Mouse (Mus musculus) lung, postnatal 4 days (tissue): Measurements from ENCODE around the gene Zfp593.
"Not testable (repeated sequence)": the region's sequence is repeated elsewhere in the genome, so short reads cannot be mapped to it uniquely, and the experiment has no call there.

ENCODE experiments used
- DNase-seq, 2 experiments: peaks; one replicate each; pipeline ENCODE4 v3.0.0; 2021

Gene Zfp593

DNA sequence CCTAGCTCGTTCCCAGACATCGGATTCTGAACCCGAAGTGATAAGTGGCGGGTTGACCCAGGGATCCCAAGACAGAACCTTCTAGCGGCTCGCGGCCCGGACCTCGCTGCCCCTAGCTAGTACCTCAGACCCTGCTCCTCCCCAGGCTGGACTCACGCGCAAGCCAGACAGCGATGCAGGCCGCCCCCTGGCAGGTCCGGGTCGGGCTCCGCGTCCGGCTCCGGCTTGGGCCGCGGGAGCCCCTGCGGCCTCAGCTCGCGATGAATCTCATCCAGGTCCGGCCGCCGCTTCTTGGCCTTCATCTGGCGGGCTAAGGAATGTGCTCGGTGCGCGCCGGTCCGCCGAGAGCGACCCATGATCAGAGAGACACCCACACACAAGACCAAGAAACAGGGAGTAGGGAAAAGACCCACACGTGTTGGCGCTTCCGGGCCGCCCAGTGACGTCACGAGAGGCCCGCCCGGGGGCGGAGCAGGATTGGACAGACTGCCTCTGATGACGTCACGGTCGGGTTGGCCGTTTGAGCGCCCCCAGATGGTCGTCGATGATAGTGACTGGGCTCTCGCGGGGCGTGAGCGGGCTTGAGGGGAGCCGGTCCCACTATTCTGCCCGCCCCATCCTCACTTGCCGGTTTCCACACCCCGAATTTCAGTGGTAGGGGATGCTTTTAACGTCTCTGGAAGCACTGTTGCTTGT is at the start of gene Zfp593:
Gene Zfp593 (minus strand): TSS at position 445 of the 696 bp plus-strand sequence.
- peak; percentile 94 to 97 for DNase-seq

DNA sequence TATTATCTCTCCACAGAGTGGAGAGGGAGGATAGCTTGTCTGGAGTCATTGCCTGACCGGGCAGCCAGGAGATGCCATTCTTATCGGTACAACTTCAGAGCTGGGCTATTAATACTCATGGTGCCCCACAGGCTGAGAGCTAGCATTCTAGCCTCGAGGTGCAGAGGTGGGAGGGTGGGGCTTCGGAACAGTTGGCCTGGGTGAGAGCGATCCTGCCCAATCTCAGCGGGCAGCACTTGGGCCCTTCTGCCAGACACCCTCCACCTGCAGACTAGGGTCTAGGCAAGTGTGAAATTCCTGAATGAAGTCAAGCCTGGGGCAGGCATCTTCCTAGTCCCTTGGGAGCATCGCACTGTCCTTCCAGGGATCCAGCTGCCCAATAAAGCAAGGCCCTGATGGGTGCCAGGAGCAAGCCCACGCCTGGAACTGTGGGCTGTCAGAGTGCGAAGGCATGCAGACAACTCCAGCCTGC is 48.3 kb upstream of the Zfp593 start:
- no peak for DNase-seq

DNA sequence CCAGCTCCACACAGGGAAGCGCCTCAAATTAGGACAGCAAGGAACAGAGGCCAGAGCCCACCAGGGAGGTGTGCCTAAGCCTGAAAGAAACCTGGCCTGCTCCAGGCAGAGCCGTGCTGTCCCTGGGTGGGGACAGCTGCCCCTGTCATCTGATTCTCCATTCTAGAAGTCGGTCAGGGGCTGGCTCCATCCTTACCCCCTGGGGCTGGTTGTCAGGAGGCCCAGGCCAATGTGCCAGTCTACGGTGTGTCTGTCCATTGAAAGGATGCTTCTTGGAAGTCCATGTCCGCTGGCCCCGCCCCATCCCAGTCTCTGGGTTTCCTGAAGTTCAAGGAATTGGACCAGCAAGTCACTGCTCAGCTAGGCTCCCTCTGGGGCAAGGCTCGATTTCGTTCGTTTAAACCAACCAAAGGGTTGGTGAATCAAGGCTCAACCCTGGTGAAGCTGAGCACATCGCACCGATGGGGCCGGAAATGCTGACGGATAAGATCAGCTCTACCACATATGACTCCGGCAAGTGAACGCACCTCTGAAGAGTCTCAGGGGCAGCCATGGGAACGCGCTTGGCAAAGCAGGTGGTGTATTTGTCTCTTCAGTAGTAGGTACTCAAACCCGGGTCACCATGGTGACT is 47.8 kb upstream of the Zfp593 start:
- no peak for DNase-seq

DNA sequence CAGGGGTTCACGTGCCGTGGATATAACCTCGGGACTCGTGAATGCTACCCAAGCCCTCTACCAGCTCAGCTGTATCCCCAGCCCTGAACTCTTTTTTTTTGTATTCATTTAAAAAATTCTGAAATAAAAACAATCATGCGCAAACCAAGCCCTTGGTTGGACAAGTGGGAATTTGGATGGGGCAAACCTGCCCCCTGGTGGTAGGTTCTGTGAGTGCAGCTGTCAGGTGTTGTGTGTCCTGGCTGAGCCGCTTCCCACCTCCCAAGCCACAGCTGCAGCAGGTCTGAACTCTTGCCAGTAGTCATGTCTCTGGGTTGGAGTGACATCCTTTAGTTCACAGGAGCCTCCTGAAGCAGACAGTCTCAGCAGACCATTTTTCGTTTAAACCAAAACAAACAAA is 46.7 kb upstream of the Zfp593 start:
- DNase-seq, result peak; percentile 64 to 84

DNA sequence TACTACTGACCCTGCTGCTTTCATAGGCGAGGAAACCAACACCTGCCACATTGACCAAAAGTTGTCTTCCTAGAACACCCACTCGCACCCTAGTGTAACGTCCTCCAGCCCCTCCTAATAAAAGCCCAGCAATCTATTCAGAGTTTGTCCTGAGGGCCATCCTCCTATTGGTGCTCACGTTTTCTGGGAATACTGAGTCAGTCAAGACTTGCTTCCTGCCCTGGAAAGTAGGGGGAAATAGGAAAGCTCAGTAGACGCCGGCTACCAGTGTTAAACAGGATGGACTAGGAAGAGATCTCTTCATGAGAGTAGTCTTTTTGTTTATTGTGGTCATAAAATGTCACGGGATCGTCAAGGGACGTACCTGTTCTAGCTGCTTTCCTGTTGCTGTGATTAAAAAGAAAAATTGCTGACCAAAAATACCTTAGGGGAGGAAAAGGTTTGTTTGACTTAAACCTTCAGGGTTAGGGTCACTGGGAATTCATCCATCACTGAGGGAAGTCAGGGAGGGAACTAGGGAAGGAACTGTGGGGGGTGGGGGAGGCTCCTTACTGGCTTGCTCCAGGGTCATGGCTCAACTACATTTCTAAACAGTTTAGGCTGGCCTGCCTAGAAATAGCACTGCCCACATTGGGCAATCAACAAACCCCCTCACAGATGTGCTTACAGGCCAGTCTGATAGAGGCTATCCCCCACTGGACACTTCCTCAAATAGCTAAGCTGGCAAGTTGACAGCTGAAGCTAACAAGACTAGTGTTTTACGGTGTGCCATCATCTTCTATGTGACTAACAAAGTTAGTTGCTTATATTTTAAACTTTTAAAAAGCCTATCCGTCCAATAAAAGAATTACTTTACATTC is 43.2 kb upstream of the Zfp593 start:
- DNase-seq, result no peak

DNA sequence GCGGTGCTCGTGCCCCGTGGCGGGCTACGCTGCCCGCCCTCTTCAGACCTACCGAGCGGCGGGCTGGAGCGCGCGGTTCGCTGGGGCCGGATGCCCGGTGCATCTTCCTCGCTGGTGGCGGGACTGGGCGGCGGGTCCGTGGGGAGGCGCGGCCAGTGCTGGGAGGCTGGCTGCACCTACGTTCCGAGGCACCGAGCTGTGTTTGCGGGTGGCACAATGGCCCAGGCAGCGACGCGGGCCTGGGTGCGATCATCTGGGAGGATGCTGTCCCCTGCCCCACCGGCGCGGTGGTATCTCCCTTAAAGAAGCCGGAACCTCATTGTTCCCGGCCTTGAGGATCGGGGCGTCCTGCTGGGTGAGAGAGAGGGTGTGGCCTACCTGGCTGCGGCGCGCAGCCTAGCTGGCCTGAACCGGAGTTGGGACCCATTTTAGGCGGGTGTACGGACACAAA is 42.2 kb upstream of the Zfp593 start, which contains the start of gene Pdik1l:
Gene Pdik1l (minus strand): TSS at position 321 of the 451 bp plus-strand sequence.
- DNase-seq, result peak; percentile 84 to 87

DNA sequence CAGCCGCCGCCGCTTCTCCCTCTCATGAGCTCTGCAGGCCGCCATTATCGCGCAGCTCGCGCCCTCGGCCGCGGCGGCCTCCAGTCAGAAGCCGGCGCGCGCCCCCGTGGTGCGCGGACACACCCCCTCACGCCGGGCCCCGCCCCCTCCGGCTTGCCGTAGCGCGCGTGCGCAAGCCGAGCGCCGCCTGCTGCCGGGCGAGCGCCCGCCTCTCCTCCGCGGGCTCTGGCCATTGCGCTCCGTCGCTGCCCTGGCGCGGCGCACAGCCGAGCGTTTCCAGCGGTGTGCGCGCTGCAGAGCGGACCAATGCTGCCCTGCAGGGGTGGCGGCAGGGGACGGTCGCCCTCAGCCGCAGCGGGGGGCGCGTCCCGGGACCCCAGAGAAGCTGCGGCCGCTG is 41.8 kb upstream of the Zfp593 start:
- DNase-seq, result peak; percentile 98

DNA sequence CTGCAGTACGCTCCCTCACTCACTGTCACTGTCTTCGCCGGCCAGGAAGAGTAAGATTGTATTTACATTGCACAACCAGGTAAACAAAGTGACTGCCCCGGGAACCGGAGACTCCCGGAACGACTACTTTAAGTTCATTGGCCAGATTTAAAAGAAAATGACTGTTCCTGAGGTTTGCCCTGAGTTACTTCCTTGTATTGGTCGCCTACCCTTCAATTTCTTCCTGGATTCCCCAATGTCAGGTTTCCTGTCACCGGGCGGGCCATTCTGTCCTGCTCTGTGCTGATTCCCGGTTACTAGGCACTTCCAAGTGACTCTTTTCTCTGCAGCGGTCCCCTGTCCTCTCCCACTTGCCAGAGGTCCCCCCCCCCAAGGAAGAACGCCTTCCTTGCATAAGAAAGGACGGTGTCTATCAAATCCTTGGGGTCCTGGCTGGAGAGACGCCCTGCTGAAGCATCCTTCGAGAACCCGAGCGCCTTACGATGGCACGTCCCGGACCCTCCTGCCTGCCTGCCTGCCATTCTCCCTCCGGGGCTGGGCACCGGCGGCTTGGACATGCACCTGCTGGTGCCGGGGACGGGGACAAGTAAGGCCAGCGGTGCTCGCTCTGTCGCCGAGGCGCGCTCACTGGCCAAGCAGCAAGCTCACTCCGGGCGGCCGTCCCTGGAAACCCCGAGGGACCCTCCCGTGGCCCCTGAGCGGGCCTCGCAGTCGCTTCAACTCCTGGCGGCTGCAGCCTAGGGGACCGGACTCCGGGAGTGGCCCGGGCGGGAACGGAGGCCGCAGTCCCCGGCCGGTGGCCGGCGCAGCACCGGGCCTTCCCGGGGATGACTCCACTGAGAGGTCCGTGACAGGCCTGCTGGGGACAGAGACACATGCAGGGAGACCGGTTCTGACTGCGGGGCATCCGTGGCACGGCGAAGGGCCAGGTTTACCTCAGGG is 41.1 kb upstream of the Zfp593 start:
- DNase-seq, result no peak

DNA sequence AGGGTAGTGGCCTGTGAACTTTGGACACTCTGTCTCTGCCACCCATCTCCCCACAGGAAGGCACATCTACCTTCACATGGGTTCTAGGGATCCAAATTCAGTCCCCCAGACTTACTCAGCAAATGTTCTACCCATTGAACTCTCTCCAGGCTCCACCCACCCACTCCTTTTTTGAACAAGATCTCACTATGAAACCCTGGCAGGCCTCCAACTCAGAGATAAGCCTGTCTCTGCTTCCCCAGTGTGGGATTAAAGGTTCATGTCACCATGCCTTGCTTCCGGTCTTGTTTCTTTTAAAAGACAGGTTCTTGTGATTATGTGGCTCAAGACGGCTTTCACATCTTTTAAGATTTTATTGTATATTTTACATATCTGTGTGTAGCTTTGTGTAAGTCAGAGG is 39.5 kb upstream of the Zfp593 start:
- no peak for DNase-seq

DNA sequence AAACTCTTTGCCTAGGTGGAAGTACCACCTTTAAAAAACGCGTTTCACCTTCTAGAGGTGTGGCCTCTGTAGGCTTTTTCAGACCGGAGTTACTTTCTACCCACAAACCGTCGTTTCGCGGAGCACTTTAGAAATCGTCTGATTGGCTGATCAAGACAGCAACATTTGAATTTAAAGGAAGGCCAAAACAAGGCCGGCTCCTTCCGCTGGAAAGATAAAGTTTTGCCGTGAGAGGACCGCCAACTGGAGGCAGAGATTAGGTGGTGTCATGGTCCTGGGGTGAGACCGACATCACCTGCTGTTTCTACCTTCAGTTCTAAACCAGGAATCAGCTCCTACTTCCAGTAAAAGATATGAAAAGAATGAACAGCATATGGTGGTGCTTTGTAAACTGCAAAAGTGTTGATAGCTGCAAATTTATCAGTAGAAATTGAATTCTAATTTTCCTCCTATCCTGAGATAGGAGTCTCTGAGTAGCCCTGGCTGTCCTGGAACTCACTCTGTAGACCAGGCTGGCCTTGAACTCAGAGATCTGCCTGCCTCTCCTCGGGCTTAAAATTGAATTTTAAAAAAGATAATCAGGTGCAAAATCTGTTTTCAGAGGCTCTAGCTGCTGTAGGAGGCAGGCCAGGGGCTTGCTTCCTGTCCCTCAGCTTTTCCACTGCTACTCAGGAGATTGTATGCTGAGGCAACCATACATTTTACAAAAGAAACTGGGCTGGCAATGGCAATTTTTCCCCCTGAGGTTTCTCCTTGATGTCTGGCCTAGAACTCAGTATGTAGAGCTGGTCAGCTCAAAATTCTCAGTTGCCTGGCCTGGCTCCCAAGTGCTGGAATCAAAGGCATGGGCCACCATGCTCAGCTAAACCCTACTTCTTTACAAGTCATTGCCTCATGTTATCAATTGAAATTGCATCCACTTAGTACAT is 28.3 kb upstream of the Zfp593 start:
- peak in 1 of 2 experiments; percentile 36 for DNase-seq

DNA sequence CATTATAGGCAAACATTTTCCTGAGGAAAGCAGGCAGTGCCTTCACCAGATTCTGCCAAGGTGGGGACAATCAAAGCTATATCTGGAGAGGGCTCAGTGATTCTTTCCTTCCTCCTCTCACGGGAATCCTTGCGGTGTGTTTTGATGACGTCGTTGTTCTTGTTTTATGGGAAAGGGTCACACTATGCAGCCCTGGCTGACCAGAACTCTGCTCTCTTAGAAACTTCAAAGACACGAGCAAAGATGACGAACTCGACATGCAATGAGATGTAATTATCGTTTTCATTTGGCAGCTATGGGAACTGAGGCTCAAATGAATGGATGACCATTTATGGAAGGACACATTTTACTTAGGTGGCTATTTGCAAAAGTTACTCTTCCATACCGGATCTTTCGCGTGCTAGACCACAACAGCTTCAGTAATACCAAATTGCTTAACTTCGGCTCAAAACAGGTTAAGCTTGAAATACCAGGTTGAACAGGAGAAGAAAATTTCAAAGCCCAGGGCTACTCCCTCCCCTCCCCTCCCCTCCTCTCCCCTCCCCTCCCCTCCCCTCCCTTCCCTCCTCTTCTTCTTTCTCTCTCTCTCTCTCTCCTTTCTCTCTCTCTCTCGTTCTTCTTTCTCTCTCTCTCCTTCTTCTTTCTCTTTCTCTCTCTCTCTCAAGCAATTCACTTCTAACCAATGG is 27.5 kb upstream of the Zfp593 start:
- DNase-seq, result no peak

DNA sequence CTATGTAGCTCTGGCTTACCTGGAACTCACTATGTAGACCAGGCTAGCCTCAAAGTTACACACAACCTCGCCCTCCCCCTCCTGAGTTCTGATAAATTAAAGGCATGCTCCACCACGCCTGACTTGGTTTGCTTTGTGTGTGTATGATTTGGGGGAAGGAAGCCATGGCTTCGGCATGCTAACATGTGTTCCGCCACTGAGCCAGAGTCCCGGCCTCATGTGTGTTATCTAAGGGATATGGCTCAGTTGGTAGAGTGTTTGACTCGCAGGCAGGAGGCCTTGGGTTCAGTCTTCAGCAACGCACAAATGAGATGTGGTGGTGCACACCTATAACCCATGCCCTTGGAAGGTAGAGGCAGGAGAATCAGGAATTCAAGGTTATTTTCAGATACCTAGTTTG is 26.6 kb upstream of the Zfp593 start:
- DNase-seq, result no peak

DNA sequence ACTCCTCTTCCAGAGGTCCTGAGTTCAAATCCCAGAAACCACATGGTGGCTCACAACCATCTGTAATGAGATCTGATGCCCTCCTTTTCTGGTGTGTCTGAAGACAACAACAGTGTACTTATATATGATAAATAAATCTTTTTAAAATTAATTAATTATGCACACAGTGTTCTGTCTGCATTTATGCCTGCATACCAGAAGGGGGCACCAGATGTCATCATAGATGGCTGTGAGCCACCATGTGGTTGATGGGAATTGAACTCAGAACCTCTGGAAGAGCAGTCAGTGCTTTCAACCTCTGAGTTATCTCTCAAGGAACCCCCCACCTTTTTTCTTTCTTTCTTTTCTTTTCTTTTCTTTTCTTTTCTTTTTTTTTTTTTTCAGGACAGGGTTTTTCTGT is 24.2 kb upstream of the Zfp593 start:
- not testable (repeated sequence) for DNase-seq

DNA sequence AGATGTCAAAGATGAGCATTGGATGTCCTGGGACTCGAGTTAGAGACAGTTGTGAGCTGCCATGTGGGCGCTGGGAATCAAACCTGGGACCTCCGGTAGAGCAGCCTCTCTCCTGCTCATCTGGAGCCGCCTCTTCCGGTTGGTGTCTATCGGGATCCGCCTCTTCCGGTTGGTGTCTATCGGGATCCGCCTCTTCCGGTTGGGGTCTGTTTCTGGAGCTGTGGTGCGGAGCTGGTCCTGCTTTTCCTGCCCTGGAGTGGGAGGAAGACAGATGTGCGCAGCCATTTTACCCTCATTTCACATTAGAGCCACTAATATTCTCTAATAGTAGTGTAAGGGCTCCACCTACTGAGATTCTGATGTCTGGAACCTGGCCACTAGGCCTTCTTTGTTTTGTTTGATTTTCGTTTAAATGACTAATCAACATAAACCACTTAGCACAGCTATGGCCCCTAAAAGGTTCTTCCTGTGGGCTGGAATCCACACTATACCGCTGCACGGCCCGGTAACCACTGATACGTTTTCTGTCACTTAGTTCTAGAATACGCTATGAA is 22.8 kb upstream of the Zfp593 start:
- DNase-seq, result peak in 1 of 2 experiments; percentile 44

DNA sequence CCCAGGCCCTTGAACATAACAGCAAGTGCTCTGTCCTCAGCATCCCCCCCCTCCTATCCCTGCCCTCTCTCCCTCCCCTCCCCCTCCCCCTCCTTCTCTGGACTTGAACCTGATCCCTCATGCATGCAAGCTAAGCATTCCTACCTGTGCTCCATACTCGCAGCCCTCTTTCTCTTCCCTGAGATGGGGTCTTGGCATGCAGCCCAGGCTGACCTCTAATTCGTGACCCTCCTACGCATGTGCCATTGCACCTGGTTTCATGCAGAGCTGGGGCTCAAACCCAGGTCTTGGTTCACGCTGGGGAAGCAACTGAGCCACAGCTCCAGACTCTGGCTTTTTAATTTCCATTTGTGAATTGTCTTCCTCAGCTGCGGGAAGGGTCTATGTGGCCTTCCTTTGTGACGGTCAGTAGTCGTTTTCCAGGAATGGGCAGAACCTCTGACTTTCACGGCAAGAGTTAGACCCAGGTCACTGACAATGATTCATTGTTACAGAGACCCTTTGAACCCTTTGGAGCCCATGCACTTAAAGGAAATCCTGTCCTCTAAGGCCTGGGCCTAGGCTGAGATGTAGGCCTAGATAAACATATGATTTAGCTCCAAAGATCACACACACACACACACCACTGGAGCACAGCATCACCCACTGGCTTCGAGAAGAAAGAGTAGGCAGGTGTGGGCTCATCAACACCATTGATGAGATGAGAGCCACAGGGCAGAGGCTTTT is 20.6 kb upstream of the Zfp593 start:
- no peak for DNase-seq

DNA sequence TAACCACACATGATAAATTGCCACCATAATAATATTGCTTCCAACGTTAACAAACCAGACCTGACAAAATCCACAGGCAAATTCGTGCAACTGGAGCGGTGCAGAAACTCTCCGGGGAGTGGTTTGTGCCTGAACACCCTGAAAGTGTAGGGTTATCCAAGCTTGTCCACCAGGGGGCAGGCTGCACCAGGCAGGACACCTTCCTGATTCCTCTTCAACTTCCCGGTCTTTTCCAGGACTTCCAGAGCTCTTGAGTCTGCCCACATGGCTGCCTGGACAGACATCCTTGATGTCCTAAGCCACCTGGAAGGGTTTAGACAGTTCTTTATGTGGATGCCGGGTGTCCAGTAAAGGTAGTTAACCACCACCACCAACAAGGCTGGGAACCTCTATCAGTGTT is 17.8 kb upstream of the Zfp593 start:
- peak; percentile 67 to 81 for DNase-seq

DNA sequence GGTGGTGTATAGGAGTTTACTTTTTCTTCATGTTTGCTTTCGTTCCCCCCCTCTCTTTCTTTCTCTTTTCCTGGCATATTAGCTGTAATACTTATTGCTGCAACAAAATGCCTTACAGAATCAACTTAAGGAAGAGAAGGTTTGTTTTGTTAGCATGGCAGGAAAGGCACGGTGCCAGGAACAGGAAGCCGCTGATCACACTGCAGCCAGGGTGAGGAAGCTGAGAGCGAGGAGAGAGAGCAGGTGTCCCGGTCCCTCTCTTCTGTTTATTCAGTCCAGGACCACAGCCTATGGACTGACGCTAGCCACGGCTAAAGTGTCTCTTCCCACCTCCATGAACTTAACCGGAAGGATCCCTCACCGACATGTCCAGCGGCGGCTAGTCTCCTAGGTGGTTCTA is 13.0 kb upstream of the Zfp593 start:
- DNase-seq, result peak; percentile 53 to 62

DNA sequence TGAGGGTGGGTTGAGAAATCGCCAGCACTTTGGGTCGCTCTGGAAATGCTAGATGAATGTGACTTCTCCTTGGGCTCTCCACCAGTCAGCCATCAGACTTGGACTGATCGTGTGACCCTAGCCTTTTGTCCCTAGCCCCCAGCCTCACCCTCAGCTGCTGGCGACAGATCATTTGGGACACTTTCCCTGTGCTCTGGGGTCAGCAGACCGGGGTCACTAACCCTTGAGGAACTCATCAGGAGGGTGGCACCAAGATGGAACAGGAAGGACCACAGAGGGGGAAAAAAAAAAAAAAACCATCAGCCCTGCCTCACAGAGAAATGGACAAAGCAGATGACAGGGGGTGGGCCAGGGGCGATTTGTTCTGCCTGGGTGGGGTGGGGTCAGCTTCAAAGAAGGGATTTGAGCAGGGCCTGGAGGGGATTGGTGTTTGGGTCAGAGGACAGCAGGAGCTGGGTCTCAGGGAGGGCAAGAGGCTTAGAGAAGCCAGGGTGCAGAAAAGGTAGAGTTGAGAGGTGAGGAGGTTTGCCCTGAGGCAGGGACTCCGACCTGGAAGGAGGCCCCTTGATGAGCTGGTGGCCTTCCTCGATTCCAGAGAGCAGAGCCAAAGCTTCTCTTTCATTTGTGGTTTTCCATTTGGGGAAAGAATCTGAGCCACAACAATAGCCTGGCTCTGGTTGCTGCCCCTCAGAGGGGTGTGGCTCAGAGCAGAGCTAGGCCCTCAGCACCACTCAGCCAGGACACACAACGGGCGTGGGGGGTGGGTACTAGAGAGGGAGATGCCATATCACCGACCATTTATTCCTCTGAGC is 12.0 kb upstream of the Zfp593 start:
- DNase-seq, result peak in 1 of 2 experiments; percentile 48
